Mouse (Mus musculus): ENCODE measurements around the gene Gimap8. TPM values are rescaled to one million over a fixed set of nuclear protein-coding genes. Genes with fewer than 3 reads are reported as not detected.

The Gimap8 gene
- polyA plus RNA-seq, 1 experiment from 2014 or later, result 0.81 TPM

DNA sequence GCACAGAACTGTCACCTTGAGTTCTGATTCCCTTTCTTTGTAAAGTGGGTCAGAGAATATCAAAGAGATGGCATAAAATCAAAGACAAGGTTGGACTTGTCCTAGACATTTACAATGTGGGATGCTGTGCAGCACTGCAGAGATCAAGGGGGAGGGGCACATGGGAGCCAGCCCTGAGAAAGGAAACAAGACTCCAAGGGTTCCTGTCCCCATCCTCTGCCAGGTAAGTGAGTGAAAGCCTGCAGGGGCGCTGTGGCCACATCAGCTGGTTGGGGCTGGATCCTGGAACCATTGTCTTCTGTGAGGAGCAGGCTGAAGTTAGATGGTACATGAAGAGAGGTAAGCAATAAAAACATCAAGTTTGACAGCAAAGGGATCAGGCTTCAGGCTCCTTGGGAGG lies 23.6 kb upstream of the Gimap8 start:
- H3K4me2 ChIP-seq, result no peak overlapping the region
- ATAC-seq (ENCODE audit: insufficient read depth), result no peak

DNA sequence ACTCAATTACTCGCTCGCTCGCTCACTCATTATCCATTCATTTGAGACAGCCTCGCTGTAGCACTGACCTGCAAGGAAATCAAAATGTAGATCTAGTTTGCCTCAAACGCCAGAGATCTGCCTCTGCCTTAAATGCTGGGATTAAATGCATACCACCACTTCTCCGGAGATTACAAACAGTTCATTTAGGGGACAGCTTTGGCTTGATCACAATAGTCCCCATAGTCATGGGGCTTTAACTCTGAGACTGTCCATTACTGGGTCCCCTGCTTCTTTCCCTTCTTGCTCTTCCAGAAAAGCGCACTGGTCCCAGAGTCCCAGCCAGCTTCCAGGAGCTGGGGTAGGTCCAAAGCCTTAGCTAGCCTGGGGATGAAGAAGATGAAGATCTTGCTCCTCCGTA lies 20.6 kb upstream of the Gimap8 start, which contains the start of gene AI854703:
Gene AI854703, plus strand, starts transcription at position 301 of the 400 bp plus-strand sequence.
- Histone ChIP-seq H3K9me3 (replicated peaks) (no peaks in the 10 kb centered on the region), H3K36me3 (replicated peaks) (no peaks in the 10 kb centered on the region), H3K4me1 (replicated peaks) (peaks cover 19% of the 10 kb centered on the region), H3K4me2 (peak within 1 kb of the TSS; percentile 69), H3K9ac (no peak within 1 kb of the TSS), H3K27ac (replicated peaks) (no peak within 1 kb of the TSS), H3K4me3 (replicated peaks) (peak within 1 kb of the TSS; percentile 42), H3K27me3 (peaks cover 50% of the 10 kb centered on the region)
- WGBS (ENCODE audit: insufficient replicate concordance), result 45% methylated on average over 8 of the region's 8 CpGs
- no peak for ATAC-seq (ENCODE audit: insufficient read depth)

More for the DNA sequence above, 23.6 kb upstream of the Gimap8 start:
- Histone ChIP-seq H3K27ac (replicated peaks) (no peak overlapping the region), H3K4me1 (replicated peaks) (peaks cover 8% of the 10 kb centered on the region; the same call in 1 of the 2 replicates), H3K27me3 (peaks cover 32% of the 10 kb centered on the region), H3K36me3 (replicated peaks) (peaks cover 16% of the 10 kb centered on the region), H3K9me3 (replicated peaks) (no peaks in the 10 kb centered on the region), H3K4me3 (replicated peaks) (no peak overlapping the region), H3K9ac (no peak overlapping the region)
- 58% methylated on average over 1 of the region's 1 CpGs for WGBS (ENCODE audit: insufficient replicate concordance)

DNA sequence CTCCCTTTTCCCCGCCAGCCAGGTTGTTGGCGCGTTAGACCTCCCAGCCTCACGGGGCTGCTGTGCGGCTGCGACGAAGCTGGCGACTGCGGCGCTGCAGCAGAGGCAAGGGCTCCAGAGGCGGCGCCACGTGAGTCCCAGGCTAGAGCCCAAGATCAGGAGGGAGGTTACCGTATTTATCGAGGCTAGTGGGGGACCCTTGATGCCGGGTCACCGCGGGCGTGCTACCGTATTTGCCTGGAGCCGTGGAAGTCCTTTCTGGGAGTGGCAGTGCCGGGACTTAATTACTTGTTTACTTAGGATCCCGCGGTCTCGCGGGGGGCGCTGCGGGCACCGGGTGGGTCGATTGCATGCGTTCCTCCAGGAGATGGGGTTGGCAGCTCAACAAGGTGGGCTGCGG lies 20.1 kb upstream of the Gimap8 start:
- ATAC-seq (ENCODE audit: insufficient read depth), result no peak
- H3K9ac ChIP-seq, result no peak overlapping the region

DNA sequence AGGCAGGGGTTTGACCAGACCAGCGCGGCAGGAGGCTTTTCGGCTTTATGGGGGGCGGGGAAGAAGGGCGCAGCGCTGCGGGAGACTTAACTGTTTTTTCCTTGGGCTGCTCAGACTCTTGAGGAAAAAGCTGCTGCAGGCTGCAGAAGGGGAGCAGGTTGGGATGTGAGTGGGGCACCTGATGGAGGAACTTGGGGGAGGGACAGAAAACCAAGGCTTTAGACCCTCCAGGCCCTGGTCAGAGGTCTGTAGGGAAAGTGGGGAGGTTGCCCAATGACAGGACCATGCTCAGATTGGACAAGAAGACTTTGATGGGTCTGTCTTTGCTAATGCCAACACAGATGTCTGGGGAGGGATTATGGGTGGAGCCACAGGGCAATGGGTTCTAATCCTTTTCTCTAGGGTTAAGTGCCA lies 19.5 kb upstream of the Gimap8 start:
- ATAC-seq (ENCODE audit: insufficient read depth), result no peak
- H3K9ac ChIP-seq, result no peak overlapping the region
- H3K4me3 ChIP-seq (replicated peaks), result peak overlapping the region; percentile 42

More for the DNA sequence above, 20.1 kb upstream of the Gimap8 start:
- under 1% methylated on average over 32 of the region's 32 CpGs for WGBS (ENCODE audit: insufficient replicate concordance)
- Histone ChIP-seq H3K4me2 (peak overlapping the region; percentile 69), H3K4me3 (replicated peaks) (peak overlapping the region; percentile 42), H3K36me3 (replicated peaks) (no peaks in the 10 kb centered on the region), H3K4me1 (replicated peaks) (peaks cover 19% of the 10 kb centered on the region), H3K27me3 (peaks cover 50% of the 10 kb centered on the region), H3K27ac (replicated peaks) (no peak overlapping the region), H3K9me3 (replicated peaks) (no peaks in the 10 kb centered on the region)

DNA sequence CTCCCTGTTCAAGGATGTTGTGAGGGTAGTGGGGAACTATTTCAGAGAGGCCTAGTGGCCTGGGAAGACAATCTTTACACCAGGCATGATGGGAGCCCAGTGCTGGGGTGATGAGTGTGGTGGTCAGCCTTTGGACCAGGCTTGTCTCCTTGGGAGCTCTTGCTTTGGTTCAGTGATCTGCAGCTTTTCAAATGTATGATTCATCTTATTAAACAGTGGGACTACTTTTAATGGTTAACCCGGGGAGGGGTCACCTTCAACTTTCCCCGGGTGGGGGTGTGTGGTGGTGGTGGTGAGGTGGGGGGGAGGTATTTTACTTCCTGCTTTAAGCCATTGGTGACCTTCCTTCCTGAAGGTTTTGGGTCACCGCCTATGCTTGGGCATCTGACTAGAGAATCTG lies 18.7 kb upstream of the Gimap8 start:
- WGBS (ENCODE audit: insufficient replicate concordance), result 35% methylated on average over 3 of the region's 3 CpGs
- Histone ChIP-seq H3K27me3 (peaks cover 50% of the 10 kb centered on the region), H3K9ac (no peak overlapping the region), H3K36me3 (replicated peaks) (no peaks in the 10 kb centered on the region), H3K4me3 (replicated peaks) (no peak overlapping the region), H3K4me2 (no peak overlapping the region), H3K27ac (replicated peaks) (no peak overlapping the region), H3K9me3 (replicated peaks) (no peaks in the 10 kb centered on the region), H3K4me1 (replicated peaks) (peaks cover 19% of the 10 kb centered on the region)
- ATAC-seq (ENCODE audit: insufficient read depth), result no peak

More for the DNA sequence above, 19.5 kb upstream of the Gimap8 start:
- Histone ChIP-seq H3K9me3 (replicated peaks) (no peaks in the 10 kb centered on the region), H3K36me3 (replicated peaks) (no peaks in the 10 kb centered on the region), H3K4me1 (replicated peaks) (peaks cover 19% of the 10 kb centered on the region), H3K27me3 (peaks cover 50% of the 10 kb centered on the region), H3K4me2 (peak overlapping the region; percentile 69), H3K27ac (replicated peaks) (no peak overlapping the region)
- 17% methylated on average over 7 of the region's 7 CpGs for WGBS (ENCODE audit: insufficient replicate concordance)

DNA sequence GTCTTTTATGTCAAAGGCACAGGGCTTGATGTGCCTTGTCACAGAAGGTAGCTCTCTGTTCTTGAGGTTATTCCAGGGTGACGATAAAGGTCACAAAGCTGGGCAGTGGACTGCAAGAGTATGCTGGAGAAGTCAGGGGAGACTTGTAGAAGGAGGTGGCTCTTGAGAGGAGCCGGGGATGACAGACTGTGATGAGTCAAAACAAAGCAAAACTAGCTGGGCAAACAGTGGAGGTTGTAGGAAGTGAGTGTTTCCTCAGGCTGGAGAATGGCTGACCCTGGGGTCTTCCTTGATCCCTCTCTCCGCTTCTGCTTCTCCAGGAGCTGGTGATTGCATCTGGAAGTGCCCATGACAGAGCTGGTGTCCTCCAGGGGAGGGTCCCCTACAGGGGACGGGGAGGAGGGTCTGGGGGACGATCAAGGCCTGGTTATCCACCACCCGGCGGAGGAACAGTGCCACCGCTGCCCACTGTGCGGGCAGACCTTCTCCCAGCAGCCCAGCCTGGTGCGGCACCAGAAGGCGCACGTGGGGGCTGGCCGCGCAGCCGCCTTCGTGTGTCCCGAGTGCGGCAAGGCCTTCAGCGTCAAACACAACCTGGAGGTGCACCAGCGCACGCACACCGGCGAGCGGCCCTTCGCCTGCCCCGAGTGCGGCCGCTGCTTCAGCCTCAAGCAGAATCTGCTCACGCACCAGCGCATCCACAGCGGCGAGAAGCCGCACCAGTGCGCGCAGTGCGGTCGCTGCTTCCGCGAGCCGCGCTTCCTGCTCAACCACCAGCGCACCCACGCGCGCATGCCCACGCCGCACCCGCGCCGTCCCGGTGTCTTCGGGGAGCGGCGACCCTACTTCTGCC lies 18.0 kb upstream of the Gimap8 start:
- Histone ChIP-seq H3K9me3 (replicated peaks) (no peaks in the 10 kb centered on the region), H3K4me3 (replicated peaks) (peak overlapping the region; percentile 37), H3K27ac (replicated peaks) (no peak overlapping the region), H3K4me1 (replicated peaks) (peaks cover 19% of the 10 kb centered on the region), H3K36me3 (replicated peaks) (no peaks in the 10 kb centered on the region), H3K4me2 (peak overlapping the region; percentile 66), H3K27me3 (peaks cover 50% of the 10 kb centered on the region), H3K9ac (no peak overlapping the region)
- no peak for ATAC-seq (ENCODE audit: insufficient read depth)
- WGBS (ENCODE audit: insufficient replicate concordance), result 10% methylated on average over 54 of the region's 54 CpGs

DNA sequence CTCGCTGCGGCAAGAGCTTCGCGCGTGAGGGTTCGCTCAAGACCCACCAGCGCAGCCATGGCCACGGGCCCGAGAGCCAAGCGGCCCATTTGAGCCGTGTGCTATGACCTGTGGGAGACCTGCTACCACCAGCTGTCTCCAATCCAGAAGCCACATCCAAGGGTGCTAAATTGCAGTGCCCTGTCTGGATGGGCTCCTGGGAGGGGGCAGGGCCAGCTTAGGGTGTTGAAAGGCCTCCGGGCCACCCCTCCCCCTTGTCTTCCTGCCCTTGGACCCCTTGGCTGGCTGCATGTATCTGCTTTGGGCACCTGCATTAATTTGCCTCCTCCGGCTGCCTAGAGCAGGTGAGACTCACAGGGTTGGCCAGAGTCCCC lies 17.4 kb upstream of the Gimap8 start:
- no peaks in the 10 kb centered on the region for H3K9me3 ChIP-seq (replicated peaks)
- no peak for ATAC-seq (ENCODE audit: insufficient read depth)
- WGBS (ENCODE audit: insufficient replicate concordance), result 11% methylated on average over 13 of the region's 13 CpGs
- no peak overlapping the region for H3K27ac ChIP-seq (replicated peaks)
- H3K4me3 ChIP-seq (replicated peaks), result peak overlapping the region; percentile 37
- H3K4me1 ChIP-seq (replicated peaks), result peaks cover 19% of the 10 kb centered on the region
- H3K4me2 ChIP-seq, result peak overlapping the region; percentile 66
- H3K9ac ChIP-seq, result no peak overlapping the region
- H3K36me3 ChIP-seq (replicated peaks), result no peaks in the 10 kb centered on the region
- H3K27me3 ChIP-seq, result peaks cover 50% of the 10 kb centered on the region

DNA sequence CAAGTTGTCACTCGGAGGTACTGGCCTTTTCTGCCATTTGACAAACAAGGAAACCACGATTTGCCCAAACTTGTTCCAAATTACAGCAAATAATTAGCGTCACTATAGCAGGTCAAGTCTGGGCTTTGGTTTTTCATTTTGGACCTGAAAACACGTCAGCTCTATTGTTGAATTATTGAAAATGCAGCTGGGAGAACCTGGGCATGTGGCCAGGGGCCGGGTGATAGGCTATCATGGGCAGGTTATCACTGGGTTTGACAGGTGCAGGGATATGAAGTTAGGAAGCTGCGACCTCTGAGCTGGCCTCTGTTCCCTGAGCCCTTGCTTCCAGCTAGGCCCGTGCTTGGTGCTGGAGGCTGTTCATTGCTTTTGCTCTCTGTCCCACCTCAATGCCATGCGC lies 16.2 kb upstream of the Gimap8 start:
- no peak overlapping the region for H3K4me3 ChIP-seq (replicated peaks)
- H3K9me3 ChIP-seq (replicated peaks), result no peaks in the 10 kb centered on the region
- peaks cover 41% of the 10 kb centered on the region for H3K27me3 ChIP-seq
- no peak overlapping the region for H3K27ac ChIP-seq (replicated peaks)
- no peak for ATAC-seq (ENCODE audit: insufficient read depth)
- H3K4me1 ChIP-seq (replicated peaks), result peaks cover 19% of the 10 kb centered on the region
- H3K4me2 ChIP-seq, result no peak overlapping the region
- H3K36me3 ChIP-seq (replicated peaks), result no peaks in the 10 kb centered on the region
- H3K9ac ChIP-seq, result no peak overlapping the region
- WGBS (ENCODE audit: insufficient replicate concordance), result 69% methylated on average over 8 of the region's 8 CpGs

DNA sequence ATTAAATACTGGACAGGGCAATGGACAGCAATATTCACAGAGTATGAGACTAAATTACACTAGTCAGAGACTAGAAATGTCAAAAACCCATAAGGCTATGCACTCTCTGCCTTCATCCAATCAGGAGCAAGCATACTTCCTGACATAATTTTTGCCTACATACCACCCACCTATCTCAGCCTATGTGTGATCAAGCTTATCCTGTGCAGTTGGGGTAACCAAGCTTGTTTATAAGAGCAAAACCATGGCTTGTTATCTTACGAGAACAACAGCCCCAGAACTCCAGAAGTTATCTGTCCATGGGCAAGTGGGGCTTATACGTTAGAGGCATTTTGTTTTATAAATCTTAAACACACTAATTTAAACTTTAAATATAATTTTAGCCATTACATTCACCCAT lies 11.9 kb upstream of the Gimap8 start:
- peak; percentile 42; the same call in 1 of the 2 replicates for ATAC-seq (ENCODE audit: insufficient read depth)

DNA sequence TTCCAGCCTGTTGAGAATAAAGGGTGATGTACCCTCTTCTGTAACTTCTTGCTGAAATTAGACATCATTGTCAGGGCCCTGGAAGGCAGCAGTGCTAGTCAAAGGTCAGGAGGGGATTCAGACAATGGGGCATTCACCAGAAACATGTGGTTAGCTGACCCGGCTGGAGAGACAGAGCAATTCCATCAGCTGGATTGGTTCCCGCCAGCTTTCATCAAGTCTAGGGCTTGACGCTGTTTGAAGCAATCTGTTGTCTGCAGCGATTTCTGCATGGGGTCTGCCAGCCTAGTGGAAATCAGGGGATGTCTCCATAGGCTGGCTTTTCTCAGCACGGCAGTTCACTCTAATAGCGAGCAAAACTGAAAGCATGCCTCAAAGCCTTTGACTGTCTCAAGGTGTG lies 10.5 kb upstream of the Gimap8 start:
- 65% methylated on average over 6 of the region's 6 CpGs for WGBS (ENCODE audit: insufficient replicate concordance)

More for the DNA sequence above, 11.9 kb upstream of the Gimap8 start:
- Histone ChIP-seq H3K27ac (replicated peaks) (no peak overlapping the region), H3K36me3 (replicated peaks) (no peaks in the 10 kb centered on the region), H3K4me1 (replicated peaks) (no peaks in the 10 kb centered on the region), H3K9me3 (replicated peaks) (no peaks in the 10 kb centered on the region), H3K4me3 (replicated peaks) (no peak overlapping the region), H3K9ac (no peak overlapping the region), H3K4me2 (no peak overlapping the region), H3K27me3 (0 out of 2 replicates have a peak, but pooled peaks cover 1% of the 10 kb centered on the region)
- 19% methylated on average over 2 of the region's 2 CpGs for WGBS (ENCODE audit: insufficient replicate concordance)

DNA sequence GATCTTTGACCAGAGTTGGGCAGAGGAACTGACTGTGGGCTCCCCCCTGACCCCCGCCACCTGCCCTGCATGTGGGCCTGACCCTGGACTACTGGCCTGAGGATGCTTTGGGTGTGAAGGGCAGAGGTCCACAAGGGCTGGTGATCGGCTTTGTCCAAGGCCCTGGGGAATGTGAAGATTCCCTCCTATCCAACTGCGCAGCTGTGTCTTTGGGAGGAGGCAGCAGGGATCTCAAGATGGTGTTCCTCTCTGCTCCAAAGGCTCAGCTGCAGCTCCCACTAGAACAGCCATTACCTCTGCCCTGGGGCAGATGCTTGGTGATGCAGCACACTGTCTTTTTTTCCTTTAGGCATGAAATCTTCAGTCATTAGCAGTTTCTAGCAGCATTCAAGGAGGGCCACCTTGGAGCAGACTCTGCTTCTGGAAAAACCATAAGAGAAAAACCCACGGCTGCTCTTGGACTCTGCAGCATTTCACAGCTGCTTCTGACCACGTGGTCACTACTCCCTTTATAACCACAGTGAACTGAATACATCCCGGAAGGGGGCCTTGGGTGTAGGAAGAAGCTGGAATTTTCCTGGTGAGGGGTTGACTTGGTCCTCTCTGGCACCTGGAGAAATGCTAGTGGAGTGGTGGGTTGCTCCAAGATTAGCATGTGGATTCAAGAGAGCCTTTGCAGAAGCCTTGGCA lies 9.1 kb upstream of the Gimap8 start:
- Histone ChIP-seq H3K4me1 (replicated peaks) (no peaks in the 10 kb centered on the region), H3K9me3 (replicated peaks) (no peaks in the 10 kb centered on the region), H3K36me3 (replicated peaks) (no peaks in the 10 kb centered on the region), H3K27ac (replicated peaks) (no peak overlapping the region), H3K4me3 (replicated peaks) (no peak overlapping the region), H3K27me3 (no peaks in the 10 kb centered on the region), H3K4me2 (no peak overlapping the region), H3K9ac (no peak overlapping the region)
- ATAC-seq (ENCODE audit: insufficient read depth), result no peak
- 53% methylated on average over 6 of the region's 6 CpGs for WGBS (ENCODE audit: insufficient replicate concordance)

More for the DNA sequence above, 10.5 kb upstream of the Gimap8 start:
- Histone ChIP-seq H3K36me3 (replicated peaks) (no peaks in the 10 kb centered on the region), H3K4me2 (no peak overlapping the region), H3K27ac (replicated peaks) (no peak overlapping the region), H3K9ac (no peak overlapping the region), H3K9me3 (replicated peaks) (no peaks in the 10 kb centered on the region), H3K27me3 (no peaks in the 10 kb centered on the region), H3K4me1 (replicated peaks) (no peaks in the 10 kb centered on the region), H3K4me3 (replicated peaks) (no peak overlapping the region)
- no peak for ATAC-seq (ENCODE audit: insufficient read depth)
